Mouse (Mus musculus): Measurements from ENCODE around the gene Adgrg3. TPM values are rescaled to one million over a fixed set of nuclear protein-coding genes. Genes with fewer than 3 reads are reported as not detected.
"Not testable (repeated sequence)": the region's sequence is repeated elsewhere in the genome, so short reads cannot be mapped to it uniquely, and the experiment has no call there.

Adgrg3 gene
- polyA plus RNA-seq, 1 experiment from 2014 or later, result 0.88 TPM

DNA sequence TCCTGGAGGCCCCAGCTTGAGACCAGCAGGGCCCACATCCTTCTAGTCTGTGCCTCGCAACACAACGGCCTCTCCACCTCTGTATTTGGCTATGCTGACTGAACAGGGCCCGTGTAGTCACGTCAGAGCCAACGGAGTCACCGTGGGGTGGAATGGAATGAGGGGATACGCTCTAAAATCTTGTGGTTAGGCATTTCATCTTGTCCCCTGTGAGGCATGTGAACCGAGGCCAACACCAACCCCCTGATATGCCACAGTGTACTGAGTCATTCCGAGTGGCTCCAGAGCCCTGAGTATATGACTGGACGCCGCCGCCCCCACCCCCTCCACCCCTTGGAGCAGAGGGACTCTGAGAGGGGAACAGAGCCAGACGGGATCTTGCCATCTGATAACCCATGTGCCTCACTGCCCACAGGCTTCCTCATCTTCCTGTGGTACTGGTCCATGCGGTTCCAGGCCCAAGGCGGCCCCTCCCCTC is 5.0 kb upstream of the Adgrg3 start:
- H3K27ac ChIP-seq, result no peak overlapping the region
- H3K9me3 ChIP-seq, result no peaks in the 10 kb centered on the region
- ATAC-seq (replicated peaks), result no peak
- no peak overlapping the region for H3K4me3 ChIP-seq
- no peaks in the 10 kb centered on the region for H3K4me1 ChIP-seq
- WGBS, result 88% methylated on average over 15 of the region's 15 CpGs
- H3K36me3 ChIP-seq (replicated peaks), result peaks cover 67% of the 10 kb centered on the region
- no peaks in the 10 kb centered on the region for H3K27me3 ChIP-seq (replicated peaks)
- no peak overlapping the region for H3K9ac ChIP-seq
- H3K4me2 ChIP-seq, result no peak overlapping the region

DNA sequence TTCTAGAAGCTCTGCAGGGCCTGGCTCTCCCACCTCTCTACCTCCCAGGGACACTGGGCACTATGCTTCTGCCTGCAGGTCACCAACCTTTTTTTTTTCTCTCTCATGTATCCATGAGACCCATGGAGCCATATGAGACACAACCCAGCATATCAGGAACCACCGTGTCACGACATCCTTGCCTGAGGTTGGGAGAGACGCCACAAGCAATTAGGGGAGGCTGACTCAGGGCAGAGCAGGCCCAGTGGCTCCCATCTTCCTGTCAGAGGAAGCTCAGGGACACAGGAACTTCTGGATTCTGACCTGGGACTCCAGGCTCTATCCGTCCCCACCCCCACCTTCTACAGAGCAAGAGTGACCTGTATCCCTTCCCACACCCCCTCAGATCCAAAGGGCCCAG is 1.6 kb upstream of the Adgrg3 start:
- 74% methylated on average over 4 of the region's 4 CpGs for WGBS
- H3K4me2 ChIP-seq, result no peak overlapping the region
- H3K4me1 ChIP-seq, result no peaks in the 10 kb centered on the region
- H3K27me3 ChIP-seq (replicated peaks), result no peaks in the 10 kb centered on the region
- H3K27ac ChIP-seq, result no peak overlapping the region
- peaks cover 38% of the 10 kb centered on the region for H3K36me3 ChIP-seq (replicated peaks)
- H3K9ac ChIP-seq, result no peak overlapping the region
- H3K4me3 ChIP-seq, result no peak overlapping the region
- ATAC-seq (replicated peaks), result peak; percentile 12; the same call in 1 of the 2 replicates
- H3K9me3 ChIP-seq, result no peaks in the 10 kb centered on the region

DNA sequence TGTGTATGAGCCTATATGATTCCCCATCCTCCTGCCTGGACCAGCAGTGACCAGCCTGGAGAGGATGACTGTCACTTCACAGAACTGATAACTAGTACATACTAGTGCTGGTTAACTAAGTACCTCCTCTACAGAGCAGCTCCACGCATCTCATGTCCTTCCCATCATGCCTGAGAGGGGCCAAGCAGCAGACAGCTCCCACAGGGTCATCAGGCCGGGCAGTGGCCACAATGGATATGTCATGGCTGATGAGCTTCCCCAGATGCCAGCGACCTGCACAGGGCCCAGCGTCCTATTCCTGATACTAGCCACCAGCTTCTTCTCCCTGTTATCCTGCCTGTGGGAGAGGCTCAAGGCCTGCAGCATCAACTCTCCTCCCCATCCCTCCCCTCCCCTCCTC is 808 bp upstream of the Adgrg3 start:
- Histone ChIP-seq H3K27ac (0 out of 2 replicates have a peak overlapping the region, but pooled peaks have one; percentile 9), H3K27me3 (replicated peaks) (no peaks in the 10 kb centered on the region), H3K36me3 (replicated peaks) (peaks cover 30% of the 10 kb centered on the region), H3K9ac (no peak overlapping the region), H3K4me2 (no peak overlapping the region), H3K9me3 (no peaks in the 10 kb centered on the region), H3K4me3 (no peak overlapping the region), H3K4me1 (no peaks in the 10 kb centered on the region)
- 43% methylated on average over 4 of the region's 4 CpGs for WGBS
- 0 out of 2 replicates have a peak, but pooled peaks have one; percentile 12 for ATAC-seq (replicated peaks)

DNA sequence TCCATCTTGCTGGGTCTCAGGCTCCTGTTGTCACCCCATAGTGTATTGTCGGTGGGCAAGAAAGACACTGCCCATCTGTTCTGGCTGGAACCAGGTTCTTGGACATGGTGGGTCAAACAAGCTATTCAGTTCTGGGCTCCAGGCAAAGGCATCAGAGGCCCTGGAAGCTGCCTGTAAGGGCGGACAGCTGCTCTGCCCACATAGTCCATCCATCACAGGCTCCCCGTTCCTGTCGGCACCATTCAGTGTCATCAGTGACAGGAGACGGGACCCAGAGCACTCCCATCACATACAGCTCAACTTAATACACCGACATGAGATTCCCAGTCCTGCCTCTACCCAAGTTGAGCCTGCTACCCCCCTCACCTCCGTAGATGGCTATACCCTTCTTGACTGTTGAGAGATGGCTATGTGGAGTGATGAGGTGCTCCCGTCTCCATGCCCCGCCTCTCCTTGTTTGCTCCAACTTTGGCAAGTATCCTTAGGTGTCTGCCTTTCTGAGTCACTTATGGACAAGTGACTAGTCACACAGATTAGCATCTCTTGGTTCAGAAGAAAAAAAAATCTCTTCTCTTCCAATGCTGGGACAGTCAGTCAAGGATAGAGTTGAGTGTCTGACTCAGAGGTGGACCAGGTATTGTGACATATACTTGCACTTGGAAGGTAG is 610 bp downstream of the Adgrg3 start:
- WGBS, result 87% methylated on average over 9 of the region's 9 CpGs
- H3K9ac ChIP-seq, result no peak overlapping the region
- no peak for ATAC-seq (replicated peaks)

DNA sequence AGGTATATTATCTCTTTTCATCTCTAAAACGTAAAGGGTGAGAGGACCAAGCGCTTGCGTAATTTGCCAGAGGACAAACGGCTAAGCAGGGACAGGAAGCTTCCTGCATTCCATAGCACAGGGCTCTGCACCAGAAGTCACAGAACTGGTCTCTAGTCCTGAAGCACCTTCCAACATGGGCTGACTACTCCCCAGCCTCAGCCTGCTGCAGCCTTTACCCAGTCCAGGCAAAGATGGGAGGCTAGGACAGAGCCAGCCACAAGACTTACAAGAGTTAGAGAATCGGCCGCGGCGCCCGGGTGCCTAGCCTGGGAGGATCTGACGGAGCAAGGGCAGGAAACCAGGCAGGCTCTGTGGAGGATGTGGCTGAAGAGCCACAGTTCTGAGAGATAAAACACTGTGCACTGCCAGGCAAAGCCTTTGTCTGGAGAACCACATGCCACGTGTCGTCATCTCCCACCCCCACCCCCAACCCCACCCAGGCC is 2.8 kb downstream of the Adgrg3 start:
- no peak for ATAC-seq (replicated peaks)
- Histone ChIP-seq H3K4me1 (no peaks in the 10 kb centered on the region), H3K27me3 (replicated peaks) (no peaks in the 10 kb centered on the region), H3K9ac (no peak overlapping the region), H3K4me2 (no peak overlapping the region), H3K36me3 (replicated peaks) (no peaks in the 10 kb centered on the region), H3K9me3 (no peaks in the 10 kb centered on the region), H3K4me3 (no peak overlapping the region), H3K27ac (no peak overlapping the region)
- WGBS, result 73% methylated on average over 12 of the region's 12 CpGs

More for the DNA sequence above, 610 bp downstream of the Adgrg3 start:
- H3K4me1 ChIP-seq, result no peaks in the 10 kb centered on the region
- no peaks in the 10 kb centered on the region for H3K27me3 ChIP-seq (replicated peaks)
- H3K4me2 ChIP-seq, result no peak overlapping the region
- no peaks in the 10 kb centered on the region for H3K9me3 ChIP-seq
- peaks cover 16% of the 10 kb centered on the region for H3K36me3 ChIP-seq (replicated peaks)
- no peak overlapping the region for H3K4me3 ChIP-seq
- no peak overlapping the region for H3K27ac ChIP-seq

DNA sequence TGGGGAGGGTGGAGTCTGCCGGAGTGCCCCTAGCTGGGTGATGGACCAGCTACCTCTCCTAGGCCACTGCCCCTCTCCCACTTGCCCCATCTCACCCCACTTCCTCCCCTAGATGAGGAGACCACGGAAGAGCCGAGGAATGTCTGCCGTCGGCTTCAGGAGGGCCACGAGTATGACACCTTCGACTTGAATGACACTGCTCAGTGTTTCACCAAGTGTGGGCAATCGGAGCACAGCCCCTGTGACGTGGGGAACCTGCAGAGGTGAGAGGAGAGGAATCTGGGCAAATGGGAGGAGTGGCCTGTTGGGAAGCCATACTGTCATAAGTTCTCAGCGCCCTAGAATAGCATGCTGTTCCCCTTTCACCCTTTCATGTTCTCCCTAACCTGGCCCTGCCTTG is 3.3 kb downstream of the Adgrg3 start:
- no peak overlapping the region for H3K4me3 ChIP-seq
- no peak overlapping the region for H3K4me2 ChIP-seq
- H3K36me3 ChIP-seq (replicated peaks), result no peaks in the 10 kb centered on the region
- WGBS, result 90% methylated on average over 10 of the region's 10 CpGs
- H3K4me1 ChIP-seq, result no peaks in the 10 kb centered on the region
- no peaks in the 10 kb centered on the region for H3K27me3 ChIP-seq (replicated peaks)
- H3K9me3 ChIP-seq, result no peaks in the 10 kb centered on the region
- no peak overlapping the region for H3K9ac ChIP-seq
- no peak overlapping the region for H3K27ac ChIP-seq
- ATAC-seq (replicated peaks), result no peak

DNA sequence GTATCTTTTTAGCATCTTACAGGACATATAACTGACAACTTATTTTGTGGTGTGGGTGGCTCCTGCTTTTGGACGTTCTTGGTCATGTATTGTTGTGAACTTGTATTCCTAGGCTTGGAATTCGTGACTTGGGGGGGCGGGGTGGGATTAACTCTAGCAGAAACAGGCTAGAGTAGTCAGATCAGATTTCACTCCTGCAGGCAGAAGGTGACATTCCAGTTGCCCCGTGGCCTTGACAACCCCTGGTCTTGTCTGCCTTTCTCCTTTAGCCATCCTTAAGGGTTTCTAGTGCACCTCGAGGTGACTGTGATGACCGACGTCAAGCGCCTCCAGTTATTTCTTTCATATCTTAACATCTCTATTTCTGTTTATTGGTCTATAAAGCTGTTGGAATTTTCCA is 5.7 kb downstream of the Adgrg3 start:
- WGBS, result 15% methylated on average over 8 of the region's 8 CpGs
- Histone ChIP-seq H3K27me3 (replicated peaks) (no peaks in the 10 kb centered on the region), H3K4me1 (no peaks in the 10 kb centered on the region), H3K9ac (no peak overlapping the region), H3K27ac (no peak overlapping the region), H3K9me3 (no peaks in the 10 kb centered on the region), H3K4me3 (no peak overlapping the region), H3K4me2 (no peak overlapping the region), H3K36me3 (replicated peaks) (no peaks in the 10 kb centered on the region)
- no peak for ATAC-seq (replicated peaks)

DNA sequence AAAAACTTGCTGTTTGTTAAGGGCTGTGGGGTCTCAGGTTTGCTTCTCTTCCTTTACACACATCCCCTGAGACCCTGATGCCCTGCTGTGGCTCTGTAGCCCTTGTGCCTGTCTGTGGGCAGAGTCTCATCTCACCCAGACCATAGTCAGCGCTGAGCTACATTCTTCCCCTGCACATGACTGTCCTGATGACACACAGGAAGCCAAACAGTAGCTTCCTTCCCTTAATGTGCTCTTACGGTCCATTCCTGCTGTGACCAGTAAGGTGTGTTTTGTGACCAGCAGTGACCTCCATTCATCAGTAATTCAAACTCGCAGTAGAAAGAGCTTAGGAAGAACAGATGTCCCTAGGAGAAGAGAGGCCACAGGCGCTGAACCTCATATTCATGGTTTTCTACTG is 6.9 kb downstream of the Adgrg3 start:
- Histone ChIP-seq H3K9me3 (no peaks in the 10 kb centered on the region), H3K27me3 (replicated peaks) (no peaks in the 10 kb centered on the region), H3K9ac (no peak overlapping the region), H3K27ac (no peak overlapping the region), H3K36me3 (replicated peaks) (no peaks in the 10 kb centered on the region), H3K4me1 (no peaks in the 10 kb centered on the region), H3K4me2 (no peak overlapping the region), H3K4me3 (no peak overlapping the region)
- no peak for ATAC-seq (replicated peaks)
- 72% methylated on average over 4 of the region's 4 CpGs for WGBS

DNA sequence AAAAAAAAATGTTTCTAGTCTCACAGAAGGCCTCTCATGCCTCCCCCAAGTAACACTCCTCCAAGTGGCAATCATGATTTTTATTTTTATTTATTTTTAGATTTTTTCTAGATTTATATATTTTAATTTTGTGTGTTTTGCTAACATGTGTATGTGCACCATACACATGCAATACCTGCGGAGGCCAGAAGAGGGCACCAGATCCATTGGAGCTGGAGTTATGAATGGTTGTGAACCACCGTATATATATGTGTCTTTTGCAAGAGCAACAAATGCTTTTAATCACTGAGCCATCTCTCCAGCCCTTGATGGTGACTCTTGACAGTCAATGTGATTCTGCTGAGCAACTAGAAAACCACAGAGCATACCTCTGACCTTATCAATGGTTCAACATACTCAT is 7.9 kb downstream of the Adgrg3 start:
- no peak overlapping the region for H3K27ac ChIP-seq
- H3K9me3 ChIP-seq, result no peaks in the 10 kb centered on the region
- H3K27me3 ChIP-seq (replicated peaks), result no peaks in the 10 kb centered on the region
- no peak overlapping the region for H3K4me2 ChIP-seq
- no peak for ATAC-seq (replicated peaks)
- H3K9ac ChIP-seq, result no peak overlapping the region
- no peaks in the 10 kb centered on the region for H3K4me1 ChIP-seq
- H3K36me3 ChIP-seq (replicated peaks), result no peaks in the 10 kb centered on the region
- no peak overlapping the region for H3K4me3 ChIP-seq
- 70% methylated on average over 2 of the region's 2 CpGs for WGBS

DNA sequence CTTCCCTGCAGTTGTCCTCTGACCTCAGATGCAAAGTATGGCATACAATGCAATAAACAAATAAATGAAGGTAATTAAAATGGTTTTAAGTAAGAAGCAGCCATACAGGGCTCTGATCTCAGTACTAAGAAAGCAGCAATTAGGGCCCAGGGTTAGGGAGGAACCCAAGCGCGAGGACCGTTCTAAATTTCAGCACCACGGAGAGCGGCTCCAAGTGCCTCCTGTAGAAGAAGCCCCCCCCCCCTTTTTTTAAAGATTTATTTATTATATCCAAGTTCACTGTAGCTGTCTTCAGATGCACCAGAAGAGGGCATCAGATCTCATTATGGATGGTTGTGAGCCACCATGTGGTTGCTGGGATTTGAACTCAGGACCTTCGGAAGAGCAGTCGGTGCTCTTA is 10.9 kb downstream of the Adgrg3 start:
- H3K27me3 ChIP-seq (replicated peaks); H3K4me1 ChIP-seq; H3K27ac ChIP-seq; H3K36me3 ChIP-seq (replicated peaks); H3K9me3 ChIP-seq; H3K9ac ChIP-seq; ATAC-seq (replicated peaks); H3K4me2 ChIP-seq; H3K4me3 ChIP-seq: not testable (repeated sequence)
- WGBS, result 56% methylated on average over 7 of the region's 7 CpGs

DNA sequence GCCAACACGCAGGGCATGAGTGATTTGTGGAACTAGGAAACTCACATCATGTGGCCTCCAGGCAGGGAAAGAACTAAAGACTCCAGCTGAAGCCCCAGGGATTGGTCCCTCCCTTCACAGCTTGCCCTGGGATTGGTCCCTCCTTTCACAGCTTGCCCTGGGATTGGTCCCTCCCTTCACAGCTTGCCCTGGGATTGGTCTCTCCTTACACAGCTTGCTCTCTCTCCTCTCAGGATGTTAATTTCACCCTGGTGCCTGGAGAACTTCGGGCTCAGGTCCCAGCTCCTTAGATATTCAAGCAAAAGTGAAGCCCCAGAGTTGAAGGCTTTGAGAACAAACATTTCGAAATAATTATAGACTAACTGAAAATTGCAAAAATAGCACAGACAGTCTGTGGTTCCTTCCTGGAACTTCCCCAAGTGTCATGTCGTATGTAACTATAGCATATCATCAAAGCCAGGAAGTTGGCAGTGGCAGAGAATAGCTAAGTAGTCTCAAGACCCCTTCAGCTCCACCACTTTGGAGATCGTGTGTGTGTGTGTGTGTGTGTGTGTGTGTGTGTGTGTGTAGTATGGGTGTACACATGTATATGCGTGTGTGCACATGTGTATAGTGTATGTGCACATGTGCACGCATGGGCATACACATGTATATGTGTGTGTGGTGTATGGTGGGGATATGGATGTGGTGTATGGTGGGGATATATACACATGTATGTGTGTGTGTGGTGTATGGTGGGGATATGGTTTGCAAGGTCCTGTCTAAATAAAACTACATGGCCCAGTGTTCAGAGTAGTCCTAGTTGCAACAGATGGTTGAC is 19.8 kb downstream of the Adgrg3 start:
- 66% methylated on average over 7 of the region's 7 CpGs for WGBS
- H3K36me3 ChIP-seq (replicated peaks), result no peaks in the 10 kb centered on the region
- H3K27me3 ChIP-seq (replicated peaks), result no peaks in the 10 kb centered on the region
- H3K9ac ChIP-seq, result no peak overlapping the region
- H3K4me3 ChIP-seq, result no peak overlapping the region
- no peak overlapping the region for H3K4me2 ChIP-seq
- no peak overlapping the region for H3K27ac ChIP-seq
- 0 out of 2 replicates have a peak, but pooled peaks have one; percentile 52 for ATAC-seq (replicated peaks)
- no peaks in the 10 kb centered on the region for H3K9me3 ChIP-seq
- H3K4me1 ChIP-seq, result no peaks in the 10 kb centered on the region

DNA sequence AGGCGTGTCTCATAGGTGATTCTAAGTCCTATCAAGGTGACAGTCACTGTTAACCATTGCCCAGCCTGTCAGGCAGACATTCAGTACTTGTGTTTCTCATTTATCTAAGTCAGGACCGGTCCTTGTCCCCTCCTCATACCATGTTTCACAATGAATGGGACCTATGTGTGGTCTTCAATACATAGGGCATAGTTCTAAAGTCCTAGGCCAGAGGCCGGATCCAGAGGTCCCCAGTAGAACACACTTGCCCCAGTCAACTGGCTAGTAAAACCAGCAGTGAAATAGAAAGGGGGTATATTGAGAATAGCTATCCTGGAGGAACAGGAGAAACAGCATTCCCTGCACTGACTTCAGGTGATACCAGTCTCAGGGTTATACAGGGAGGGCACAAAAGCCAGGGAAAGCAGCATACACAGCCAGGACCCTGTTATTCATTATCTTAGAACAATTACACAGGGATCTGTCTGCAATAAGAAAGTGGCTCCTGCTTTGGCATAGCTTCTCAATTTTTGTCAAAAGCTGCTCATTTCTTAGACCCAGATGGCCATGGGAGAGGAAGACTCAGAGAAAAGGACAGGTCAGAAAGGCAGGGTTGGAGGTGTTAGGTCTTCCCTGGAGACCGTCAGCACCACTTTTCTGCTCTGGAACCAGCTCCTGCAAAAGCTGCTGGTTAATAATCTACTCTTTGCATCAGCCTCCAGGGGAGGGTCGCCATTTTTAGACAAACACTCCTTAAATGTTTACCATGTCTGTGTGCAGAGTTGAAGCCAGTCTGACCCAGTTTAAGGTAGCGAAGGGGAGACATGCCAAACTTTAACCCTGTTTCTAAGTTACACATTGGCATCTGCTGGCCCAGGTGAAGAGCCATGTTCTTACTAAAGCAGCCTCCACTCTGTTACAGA is 24.6 kb downstream of the Adgrg3 start:
- no peak overlapping the region for H3K4me3 ChIP-seq
- H3K36me3 ChIP-seq (replicated peaks), result no peaks in the 10 kb centered on the region
- no peaks in the 10 kb centered on the region for H3K27me3 ChIP-seq (replicated peaks)
- no peak overlapping the region for H3K9ac ChIP-seq
- H3K4me2 ChIP-seq, result no peak overlapping the region
- 78% methylated on average over 6 of the region's 6 CpGs for WGBS
- H3K9me3 ChIP-seq, result no peaks in the 10 kb centered on the region
- no peak for ATAC-seq (replicated peaks)
- no peak overlapping the region for H3K27ac ChIP-seq
- H3K4me1 ChIP-seq, result peaks cover 10% of the 10 kb centered on the region; the same call in 1 of the 2 replicates

Data from midbrain, embryonic 15.5 days (tissue).